ENCODE assay signal across 7 mouse cellular contexts in the genomic region with DNA sequence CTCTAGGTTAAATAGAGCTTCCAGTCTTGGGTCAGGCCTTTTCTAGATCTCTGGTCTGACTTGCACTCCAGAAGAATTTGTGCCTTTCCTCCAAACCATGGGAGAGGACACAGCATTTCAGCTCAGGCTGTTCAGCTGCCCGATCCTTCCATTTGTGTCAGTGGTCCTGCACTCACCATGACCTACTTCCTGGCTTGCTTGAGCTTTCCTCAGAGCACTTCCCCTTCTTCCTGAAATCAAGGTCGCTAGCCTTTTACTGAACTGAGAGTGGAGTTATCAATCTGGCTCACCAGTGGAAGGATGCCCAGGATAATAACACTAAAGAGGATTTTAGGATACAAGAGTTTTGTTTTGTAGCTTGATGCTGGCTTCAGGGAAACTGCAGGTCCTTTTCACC.
DNase-seq lines count a peak whose midpoint lies in the region; ATAC-seq and TF ChIP-seq lines count a peak whose summit lies in the region.
"Not testable (repeated sequence)": the region's sequence is repeated elsewhere in the genome, so short reads cannot be mapped to it uniquely, and the experiment has no call there.

No protein-coding gene starts in this region.

- not testable (repeated sequence) for H3K36me3 ChIP-seq in forebrain, embryonic 14.5 days (ENCODE audit: control insufficient read depth, insufficient read depth, low read length); heart, postnatal 0 days (replicated peaks; ENCODE audit: control insufficient read depth, insufficient read depth, low read length); intestine, postnatal 0 days (ENCODE audit: control insufficient read depth, insufficient read depth); liver, adult 2 months (ENCODE audit: control insufficient read depth, insufficient read depth, low read length); neural tube, embryonic 12.5 days

- TF ChIP-seq EP300 in heart, postnatal 0 days (IDR thresholded peaks at IDR 0.05; ENCODE audit: low read depth) = not testable (repeated sequence)

- not testable (repeated sequence) for DNase-seq in forebrain, embryonic 14.5 days (ENCODE audit: low spot score); heart, postnatal 0 days (ENCODE audit: low spot score); liver, adult 2 months (ENCODE audit: extremely low read depth, low read depth, low spot score)

- peak overlapping the region; percentile 67 for H3K9ac ChIP-seq in forebrain, embryonic 14.5 days (ENCODE audit: low read length)
- peak overlapping the region; percentile 44; the same call in 1 of the 2 replicates for H3K9ac ChIP-seq in heart, postnatal 0 days (replicated peaks; ENCODE audit: low read depth, low read length)
- H3K9ac ChIP-seq in intestine, postnatal 0 days (ENCODE audit: low read depth, low read length) = peak overlapping the region; percentile 22; the same call in 1 of the 2 replicates
- H3K9ac ChIP-seq in liver, adult 2 months (ENCODE audit: low read depth, low read length) = peak overlapping the region; percentile 52
- peak overlapping the region; percentile 52 for H3K9ac ChIP-seq in neural tube, embryonic 12.5 days

- peak overlapping the region; percentile 57 for H3K4me2 ChIP-seq in forebrain, embryonic 14.5 days (ENCODE audit: low read length)
- peak overlapping the region; percentile 70 for H3K4me2 ChIP-seq in heart, postnatal 0 days (ENCODE audit: low read depth, low read length)
- peak overlapping the region; percentile 66 for H3K4me2 ChIP-seq in intestine, postnatal 0 days (replicated peaks; ENCODE audit: low read depth)
- peak overlapping the region; percentile 69 for H3K4me2 ChIP-seq in neural tube, embryonic 12.5 days (replicated peaks)

- not testable (repeated sequence) for H3K79me2 ChIP-seq in liver, adult 2 months (ENCODE audit: control insufficient read depth, insufficient read depth, low read length)

- not testable (repeated sequence) for H3K27ac ChIP-seq in forebrain, embryonic 14.5 days (ENCODE audit: low read depth, low read length); intestine, postnatal 0 days (ENCODE audit: low read depth, low read length); neural tube, embryonic 12.5 days
- peak overlapping the region; percentile 87 for H3K27ac ChIP-seq in heart, postnatal 0 days (ENCODE audit: low read depth)
- H3K27ac ChIP-seq in liver, adult 2 months (replicated peaks; ENCODE audit: insufficient read depth, low read depth, low read length) = peak overlapping the region; percentile 53

- peak overlapping the region; percentile 51 for H3K4me3 ChIP-seq in forebrain, embryonic 14.5 days (ENCODE audit: low read depth, low read length)
- H3K4me3 ChIP-seq in heart, postnatal 0 days (ENCODE audit: low read depth, low read length) = peak overlapping the region; percentile 63
- peak overlapping the region; percentile 53 for H3K4me3 ChIP-seq in intestine, postnatal 0 days (ENCODE audit: low read depth, low read length)
- H3K4me3 ChIP-seq in liver, adult 2 months (ENCODE audit: insufficient read depth, low read depth, low read length) = peak overlapping the region; percentile 56; the same call in 1 of the 2 replicates
- peak overlapping the region; percentile 53 for H3K4me3 ChIP-seq in neural tube, embryonic 12.5 days

- not testable (repeated sequence) for H3K27me3 ChIP-seq in forebrain, embryonic 14.5 days (replicated peaks; ENCODE audit: control insufficient read depth, insufficient read depth, low read length); heart, postnatal 0 days (ENCODE audit: control insufficient read depth, insufficient read depth, low read length); intestine, postnatal 0 days (replicated peaks; ENCODE audit: control insufficient read depth, insufficient read depth, low read length); liver, adult 2 months (ENCODE audit: control insufficient read depth, insufficient read depth, low read length); neural tube, embryonic 12.5 days (replicated peaks)

- not testable (repeated sequence) for TF ChIP-seq POLR2A in liver, adult 2 months (IDR thresholded peaks at IDR 0.05; ENCODE audit: extremely low read depth, insufficient read depth, low read length)

- TF ChIP-seq CTCF in heart, postnatal 0 days (IDR thresholded peaks at IDR 0.05; ENCODE audit: low read depth); intestine, postnatal 0 days (IDR thresholded peaks at IDR 0.05; ENCODE audit: low read depth); liver, adult 2 months (IDR thresholded peaks at IDR 0.05; ENCODE audit: low read depth, low read length): not testable (repeated sequence)

- H3K4me1 ChIP-seq in forebrain, embryonic 14.5 days (ENCODE audit: control insufficient read depth, insufficient read depth, low read length); heart, postnatal 0 days (ENCODE audit: control insufficient read depth, insufficient read depth); intestine, postnatal 0 days (replicated peaks; ENCODE audit: control insufficient read depth, insufficient read depth, low read length); liver, adult 2 months (ENCODE audit: control insufficient read depth, insufficient read depth, low read length); neural tube, embryonic 12.5 days: not testable (repeated sequence)

- H3K9me3 ChIP-seq in forebrain, embryonic 14.5 days (replicated peaks; ENCODE audit: control insufficient read depth, low read length); heart, postnatal 0 days (replicated peaks; ENCODE audit: control insufficient read depth, low read length); intestine, postnatal 0 days (ENCODE audit: control insufficient read depth); neural tube, embryonic 12.5 days: not testable (repeated sequence)

- 28% methylated on average over 2 of the region's 2 CpGs for WGBS in forebrain, embryonic 14.5 days
- 7% methylated on average over 2 of the region's 2 CpGs for WGBS in heart, postnatal 0 days
- WGBS in intestine, postnatal 0 days = 16% methylated on average over 2 of the region's 2 CpGs
- 20% methylated on average over 2 of the region's 2 CpGs for WGBS in liver, adult 2 months
- WGBS in neural tube, embryonic 12.5 days = 17% methylated on average over 2 of the region's 2 CpGs

- ATAC-seq in common myeloid progenitor, adult 5-6 weeks (replicated peaks; ENCODE audit: low read depth, poor library complexity, severe bottlenecking) = peak; percentile 54
- ATAC-seq in forebrain, embryonic 14.5 days; heart, postnatal 0 days (ENCODE audit: insufficient read depth, low read depth); intestine, postnatal 0 days; neural tube, embryonic 12.5 days (ENCODE audit: low FRiP score, low read depth): not testable (repeated sequence)
- ATAC-seq in megakaryocyte, adult 5-6 weeks (ENCODE audit: poor library complexity, severe bottlenecking) = peak; percentile 69
